ENCODE assay signal across 24 mouse cellular contexts in genomic region chr2:33770526-33771130, GRCm38 (mm10).
DNase-seq lines count a peak whose midpoint lies in the region; ATAC-seq lines count a peak whose summit lies in the region.
"Had no signal": no experiment of that assay in that cellular context is flagged by ENCODE, and none has a peak within 500 bp of the region (broad histone marks: within the 10 kb centered on the region; RNA-seq: fewer than 3 reads in every experiment).

No protein-coding gene starts in this region.

- ATAC-seq in forebrain, embryonic 15.5 days (replicated peaks), result no peak
- ATAC-seq in forebrain, embryonic 16.5 days, result no peak
- no peak for ATAC-seq in kidney, embryonic 14.5 days (ENCODE audit: low FRiP score, low TSS enrichment)
- ATAC-seq in intestine, embryonic 15.5 days, result no peak
- ATAC-seq: hindbrain, postnatal 0 days had no signal

- H3K9me3 ChIP-seq in forebrain, embryonic 15.5 days, result no peaks in the 10 kb centered on the region
- no peaks in the 10 kb centered on the region for H3K9me3 ChIP-seq in forebrain, embryonic 16.5 days (ENCODE audit: control insufficient read depth, low read length)
- H3K9me3 ChIP-seq in kidney, embryonic 14.5 days (ENCODE audit: control insufficient read depth, low read length), result no peaks in the 10 kb centered on the region
- H3K9me3 ChIP-seq in intestine, embryonic 15.5 days, result no peaks in the 10 kb centered on the region
- H3K9me3 ChIP-seq: embryonic facial prominence, embryonic 15.5 days; heart, embryonic 15.5 days; hindbrain, embryonic 13.5 days had no signal

- H3K9ac ChIP-seq in forebrain, embryonic 15.5 days (replicated peaks), result no peak overlapping the region
- no peak overlapping the region for H3K9ac ChIP-seq in forebrain, embryonic 16.5 days (replicated peaks; ENCODE audit: low read depth, low read length)
- H3K9ac ChIP-seq in kidney, embryonic 14.5 days (ENCODE audit: low read depth, low read length), result no peak overlapping the region
- H3K9ac ChIP-seq in intestine, embryonic 15.5 days, result no peak overlapping the region
- H3K9ac ChIP-seq: embryonic facial prominence, embryonic 15.5 days; heart, embryonic 15.5 days; hindbrain, embryonic 13.5 days had no signal

- peak overlapping the region; percentile 51 for H3K27ac ChIP-seq in forebrain, embryonic 15.5 days (replicated peaks)
- H3K27ac ChIP-seq in forebrain, embryonic 16.5 days (ENCODE audit: low read length), result no peak overlapping the region; the same call in 1 of the 2 replicates
- H3K27ac ChIP-seq in kidney, embryonic 14.5 days (ENCODE audit: low read depth, low read length), result no peak overlapping the region
- no peak overlapping the region for H3K27ac ChIP-seq in intestine, embryonic 15.5 days
- H3K27ac ChIP-seq: embryonic facial prominence, embryonic 15.5 days; forebrain, embryonic 10.5 days; heart, embryonic 15.5 days; hindbrain, embryonic 13.5 days; hindbrain, postnatal 0 days had no signal

- DNase-seq in kidney, adult 8-10 months, result peak; percentile 47 to 55
- DNase-seq in kidney, adult 9 months, result peak; percentile 72
- peak; percentile 48 for DNase-seq in kidney, postnatal 14 days
- no peak for DNase-seq in adrenal gland, postnatal 36 days
- DNase-seq: adrenal gland, adult 2 months; adrenal gland, postnatal 25 days; cerebellum, adult 8-10 months; cerebellum, postnatal 14 days; embryo, embryonic 11 days; gastrocnemius, postnatal 10 days; heart, adult 18-20 months; heart, postnatal 14 days had no signal

- WGBS in forebrain, embryonic 15.5 days, result 87% methylated on average over 4 of the region's 4 CpGs
- 86% methylated on average over 4 of the region's 4 CpGs for whole genome bisulfite sequencing in forebrain, embryonic 16.5 days
- WGBS in kidney, embryonic 14.5 days, result 88% methylated on average over 4 of the region's 4 CpGs
- 88% methylated on average over 4 of the region's 4 CpGs for WGBS in intestine, embryonic 15.5 days

- H3K36me3 ChIP-seq in forebrain, embryonic 15.5 days, result peaks cover 5% of the 10 kb centered on the region; the same call in 1 of the 2 replicates
- H3K36me3 ChIP-seq in forebrain, embryonic 16.5 days (ENCODE audit: control insufficient read depth, insufficient read depth), result peaks cover 5% of the 10 kb centered on the region; the same call in 1 of the 2 replicates
- H3K36me3 ChIP-seq in kidney, embryonic 14.5 days (ENCODE audit: control insufficient read depth, insufficient read depth, low read length), result peaks cover 5% of the 10 kb centered on the region; the same call in 1 of the 2 replicates
- H3K36me3 ChIP-seq in intestine, embryonic 15.5 days, result no peaks in the 10 kb centered on the region
- H3K36me3 ChIP-seq: embryonic facial prominence, embryonic 15.5 days; heart, embryonic 15.5 days had no signal

- no peaks in the 10 kb centered on the region for H3K27me3 ChIP-seq in forebrain, embryonic 15.5 days
- H3K27me3 ChIP-seq in forebrain, embryonic 16.5 days (replicated peaks; ENCODE audit: control insufficient read depth, insufficient read depth, low read length), result no peaks in the 10 kb centered on the region
- H3K27me3 ChIP-seq in kidney, embryonic 14.5 days (ENCODE audit: control insufficient read depth, insufficient read depth, low read length), result no peaks in the 10 kb centered on the region
- no peaks in the 10 kb centered on the region for H3K27me3 ChIP-seq in intestine, embryonic 15.5 days (replicated peaks)
- H3K27me3 ChIP-seq: CH12.LX; embryonic facial prominence, embryonic 15.5 days; heart, embryonic 15.5 days; hindbrain, embryonic 13.5 days had no signal

- peaks cover 24% of the 10 kb centered on the region for H3K4me1 ChIP-seq in forebrain, embryonic 15.5 days
- H3K4me1 ChIP-seq in forebrain, embryonic 16.5 days (replicated peaks; ENCODE audit: control insufficient read depth, insufficient read depth, low read length), result peaks cover 26% of the 10 kb centered on the region
- no peaks in the 10 kb centered on the region for H3K4me1 ChIP-seq in kidney, embryonic 14.5 days (ENCODE audit: control insufficient read depth, insufficient read depth, low read length)
- no peaks in the 10 kb centered on the region for H3K4me1 ChIP-seq in intestine, embryonic 15.5 days (replicated peaks)

- H3K4me3 ChIP-seq in forebrain, embryonic 15.5 days, result no peak overlapping the region
- H3K4me3 ChIP-seq in forebrain, embryonic 16.5 days (replicated peaks; ENCODE audit: low read length), result no peak overlapping the region
- H3K4me3 ChIP-seq in kidney, embryonic 14.5 days (ENCODE audit: low read length), result no peak overlapping the region
- no peak overlapping the region for H3K4me3 ChIP-seq in intestine, embryonic 15.5 days (replicated peaks)
- H3K4me3 ChIP-seq: embryonic facial prominence, embryonic 15.5 days; erythroblast, embryonic 14.5 days; forebrain, embryonic 10.5 days; heart, embryonic 15.5 days; hindbrain, embryonic 13.5 days had no signal

- H3K4me2 ChIP-seq in forebrain, embryonic 15.5 days (replicated peaks), result no peak overlapping the region
- no peak overlapping the region for H3K4me2 ChIP-seq in forebrain, embryonic 16.5 days (ENCODE audit: low read length)
- H3K4me2 ChIP-seq in kidney, embryonic 14.5 days (replicated peaks; ENCODE audit: low read depth, low read length), result no peak overlapping the region
- no peak overlapping the region for H3K4me2 ChIP-seq in intestine, embryonic 15.5 days (replicated peaks)
- H3K4me2 ChIP-seq: embryonic facial prominence, embryonic 15.5 days; heart, embryonic 11.5 days; heart, embryonic 15.5 days; hindbrain, embryonic 13.5 days had no signal

Comparison
In these comparisons a context has a peak if more than half of its experiments do, and no peak if none do; other contexts are left out.
1. DNase-seq: peak in kidney, adult 8-10 months (2 of 2), kidney, adult 9 months (single experiment) and kidney, postnatal 14 days (single experiment); none in adrenal gland, postnatal 36 days (0 of 2).